Mouse (Mus musculus): ENCODE data around the gene Dis3l2.
A peak's percentile ranks its signal among the peaks of the same experiment; 100 is the strongest.

Dis3l2 gene

DNA sequence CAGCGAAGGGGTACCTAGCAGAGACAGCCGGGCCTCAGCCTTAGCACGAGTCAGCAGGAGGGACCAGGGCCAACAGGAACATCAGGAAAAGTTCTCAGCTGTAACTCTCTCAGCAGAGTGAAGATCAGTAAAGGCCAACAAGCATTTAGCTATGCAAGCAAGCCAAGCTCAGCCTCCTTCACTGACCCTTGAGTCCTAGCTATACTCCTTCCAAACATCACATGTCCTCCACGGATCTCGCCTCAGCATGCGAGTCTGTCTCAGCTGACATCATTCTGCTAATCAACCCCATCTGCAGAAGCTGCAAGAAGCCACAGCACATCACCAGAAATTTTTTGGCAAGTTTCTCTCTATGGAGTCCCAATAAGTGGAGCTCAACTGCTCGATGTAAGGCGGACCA is 370.2 kb downstream of the Dis3l2 start:
- no peak for DNase-seq (ENCODE audit: low spot score)

DNA sequence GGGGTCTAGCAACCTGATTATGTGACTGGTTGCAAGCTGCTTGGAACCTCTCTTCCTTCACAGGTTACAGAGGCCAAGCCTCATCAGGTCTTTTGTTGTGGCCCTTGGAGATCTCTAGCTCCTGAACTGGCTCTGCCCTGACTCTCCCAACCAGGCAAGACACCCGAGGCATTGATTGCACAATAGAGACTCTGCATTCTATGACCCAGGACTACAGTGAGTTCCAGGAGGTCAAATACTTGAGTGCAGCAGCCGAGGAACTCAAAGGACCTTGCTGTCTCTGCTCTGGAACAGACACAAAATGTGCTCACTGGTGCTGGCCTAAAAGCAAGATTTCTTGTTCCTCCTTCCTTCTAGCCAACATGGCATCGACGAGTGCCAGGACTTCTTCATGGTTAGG is 382.6 kb downstream of the Dis3l2 start:
- peak; percentile 7 for DNase-seq (ENCODE audit: low spot score)

DNA sequence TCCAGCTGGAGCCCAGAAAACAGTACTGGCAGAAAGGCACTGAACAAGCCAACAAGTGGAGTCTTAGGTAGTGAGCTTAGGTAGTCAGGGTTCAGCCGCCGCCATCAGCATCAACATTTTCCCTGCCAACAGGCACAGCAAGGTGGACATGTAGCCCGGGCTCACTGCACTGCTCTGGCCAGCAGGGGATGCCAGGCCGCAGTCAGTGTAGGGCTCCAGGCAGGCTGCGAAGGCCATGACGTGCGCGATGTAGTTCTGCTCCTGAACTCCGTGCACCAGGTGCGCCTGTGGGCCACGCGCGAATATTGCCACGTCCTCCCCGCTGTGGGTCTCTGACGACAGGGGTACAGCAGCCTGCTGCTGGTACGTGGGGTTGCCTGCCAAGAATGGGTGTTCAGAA is 383.4 kb downstream of the Dis3l2 start:
- DNase-seq (ENCODE audit: low spot score), result no peak

DNA sequence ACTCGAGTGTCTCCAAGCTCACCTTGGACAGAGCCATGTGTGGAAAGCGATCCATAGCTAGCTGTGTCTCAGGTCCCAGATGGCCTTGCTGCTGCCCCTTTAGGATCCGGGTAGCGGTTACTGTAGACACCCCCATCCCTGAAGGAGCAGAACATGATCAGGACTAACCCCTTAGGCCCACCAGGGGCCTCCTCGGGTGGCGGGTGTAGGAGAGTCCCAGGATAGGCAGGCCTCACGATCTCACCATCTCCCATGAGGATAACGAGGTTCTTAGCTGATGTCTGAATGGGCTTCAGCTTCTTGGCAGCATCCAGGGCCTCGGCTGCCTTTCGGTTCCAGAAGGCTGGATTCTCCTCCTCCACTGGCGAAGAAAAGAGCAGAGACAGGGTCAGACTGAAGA is 385.6 kb downstream of the Dis3l2 start:
- DNase-seq (ENCODE audit: low spot score), result no peak

DNA sequence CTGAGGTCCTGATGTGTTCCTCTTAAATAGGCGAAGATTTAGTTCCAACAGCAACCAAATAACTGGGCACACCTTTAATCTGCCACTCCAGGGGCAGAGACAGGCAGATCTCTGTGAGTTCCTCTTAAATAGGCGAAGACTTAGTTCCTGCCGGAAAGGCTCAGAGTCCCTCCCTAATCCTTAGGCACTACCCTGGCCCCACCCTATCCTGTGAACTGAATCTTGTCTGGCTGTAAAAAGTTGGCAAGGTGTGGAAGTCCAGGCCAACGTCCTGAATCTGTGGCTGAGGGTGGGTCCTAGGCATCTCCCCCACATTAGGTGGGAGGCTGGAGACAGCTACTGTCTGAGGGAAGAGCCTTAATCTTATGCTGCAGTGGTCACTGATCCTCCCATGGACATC is 386.2 kb downstream of the Dis3l2 start, which contains the start of gene Alppl2:
TSS of gene Alppl2 (minus strand) at position 101 of the 400 bp plus-strand sequence.
- DNase-seq (ENCODE audit: low spot score), result no peak

DNA sequence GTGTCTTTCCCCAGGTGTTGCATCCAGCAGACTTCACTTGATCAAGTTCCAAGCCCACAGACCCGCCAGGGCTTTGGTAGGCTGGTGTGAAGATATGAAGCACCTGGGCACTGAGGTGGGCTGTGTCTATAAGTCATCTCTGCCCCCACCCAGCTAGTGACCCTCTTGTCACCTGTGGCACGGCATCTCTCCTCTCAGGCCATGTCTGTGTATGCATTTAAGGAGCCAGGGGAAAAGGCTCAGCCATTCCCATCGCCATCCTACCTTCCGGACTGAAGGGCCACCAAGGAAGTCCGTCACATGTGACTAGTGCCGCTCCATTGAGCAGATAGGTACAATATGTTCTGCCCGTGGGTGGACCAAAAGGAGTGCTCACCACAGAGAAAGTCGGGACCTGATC is 392.0 kb downstream of the Dis3l2 start:
- no peak for DNase-seq (ENCODE audit: low spot score)

DNA sequence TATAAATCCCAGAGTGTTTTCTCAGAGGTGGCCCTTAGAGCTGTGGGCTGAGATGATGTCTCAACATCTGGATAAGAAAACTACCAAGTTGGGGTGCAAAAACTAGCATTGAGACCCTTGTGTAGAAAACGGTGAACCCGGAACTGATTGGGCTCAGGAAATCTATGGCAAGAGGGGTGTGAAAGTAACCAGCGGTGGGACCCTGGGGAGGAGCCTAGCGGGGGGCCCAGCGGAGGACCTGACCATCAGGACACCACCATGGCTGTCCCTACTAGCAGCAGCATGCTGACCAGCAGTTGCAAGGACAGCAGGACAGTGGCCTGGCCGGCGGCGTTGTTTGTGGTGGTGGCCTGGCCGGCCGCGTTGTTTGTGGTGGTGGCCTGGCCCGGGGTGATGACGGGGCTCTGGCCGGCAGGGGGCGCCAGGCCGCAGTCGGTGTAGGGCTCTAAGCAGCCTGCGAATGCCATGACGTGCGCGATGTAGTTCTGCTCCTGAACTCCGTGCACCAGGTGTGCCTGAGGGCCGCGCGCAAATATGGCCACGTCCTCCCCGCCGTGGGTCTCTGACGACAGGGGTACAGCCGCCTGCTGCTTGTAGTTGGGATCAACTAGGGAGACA is 394.9 kb downstream of the Dis3l2 start:
- peak; percentile 46 for DNase-seq (ENCODE audit: low spot score)

Measured in lung, postnatal 25 days (tissue).